Comparison of ENCODE assay signal across 11 mouse cellular contexts in the genomic region with DNA sequence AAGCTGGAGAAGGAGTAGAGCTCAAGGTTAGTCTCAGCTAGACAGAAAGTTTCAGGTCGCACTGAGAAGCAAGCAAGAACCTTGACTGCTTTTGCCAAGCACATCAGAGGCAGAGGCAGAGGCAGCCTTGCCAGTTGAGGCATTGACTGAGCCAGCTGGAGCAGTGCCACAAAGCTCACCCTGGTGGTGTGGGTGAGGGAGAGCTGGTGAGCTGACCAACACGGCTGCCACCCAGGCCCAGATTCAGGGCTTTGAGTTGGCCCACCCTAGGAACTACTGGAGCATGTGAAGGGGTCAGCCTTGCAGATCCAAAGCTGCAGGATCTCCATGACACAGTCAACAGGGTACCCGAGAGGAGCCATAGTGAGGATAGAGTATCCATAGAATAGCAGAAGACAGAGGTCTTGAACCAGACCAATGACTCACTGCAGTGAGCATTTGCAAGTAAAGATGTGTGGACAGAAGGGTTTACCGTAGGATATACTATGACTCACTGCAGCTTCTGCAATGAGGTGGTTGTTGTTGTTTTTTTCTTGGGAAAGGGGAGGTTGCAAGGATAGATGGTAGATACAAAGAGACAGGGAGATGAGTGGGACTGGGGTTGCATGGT. TPM values are rescaled to one million over a fixed set of nuclear protein-coding genes. Genes with fewer than 3 reads are reported as not detected.
DNase-seq lines count a peak whose midpoint lies in the region; ATAC-seq and TF ChIP-seq lines count a peak whose summit lies in the region.
"Had no signal": no experiment of that assay in that cellular context is flagged by ENCODE, and none has a peak within 500 bp of the region (broad histone marks: within the 10 kb centered on the region; RNA-seq: fewer than 3 reads in every experiment).

No protein-coding gene starts in this region.

- no peaks in the 10 kb centered on the region for H3K9me3 ChIP-seq in heart, embryonic 11.5 days (replicated peaks; ENCODE audit: control insufficient read depth, low read length)
- no peaks in the 10 kb centered on the region for H3K9me3 ChIP-seq in stomach, postnatal 0 days (ENCODE audit: control insufficient read depth, low read length)

- no peaks in the 10 kb centered on the region for H3K27me3 ChIP-seq in heart, embryonic 11.5 days (ENCODE audit: control insufficient read depth, insufficient read depth, low read length)
- H3K27me3 ChIP-seq in stomach, postnatal 0 days (ENCODE audit: control insufficient read depth, insufficient read depth, low read length), result no peaks in the 10 kb centered on the region

- 0 out of 2 replicates have a peak, but pooled peaks have one; percentile 22 for ATAC-seq in heart, embryonic 11.5 days (replicated peaks; ENCODE audit: insufficient number of reproducible peaks, low FRiP score, low TSS enrichment)
- peak; percentile 13; the same call in 1 of the 2 replicates for ATAC-seq in stomach, postnatal 0 days (ENCODE audit: low FRiP score, low TSS enrichment)
- ATAC-seq in megakaryocyte progenitor cell, adult 5-6 weeks (replicated peaks; ENCODE audit: poor library complexity), result no peak
- ATAC-seq: CD4-positive, CD25-positive, alpha-beta regulatory T cell, adult 4 months; forebrain, embryonic 14.5 days had no signal

- no peaks in the 10 kb centered on the region for H3K4me1 ChIP-seq in heart, embryonic 11.5 days (ENCODE audit: control insufficient read depth, insufficient read depth, low read length)
- H3K4me1 ChIP-seq in stomach, postnatal 0 days (replicated peaks; ENCODE audit: control insufficient read depth, insufficient read depth), result no peaks in the 10 kb centered on the region

- H3K36me3 ChIP-seq in heart, embryonic 11.5 days (ENCODE audit: control insufficient read depth, insufficient read depth, low read length), result peaks cover 9% of the 10 kb centered on the region; the same call in 1 of the 2 replicates
- peaks cover 16% of the 10 kb centered on the region for H3K36me3 ChIP-seq in stomach, postnatal 0 days (ENCODE audit: control insufficient read depth, insufficient read depth, low read length)

- no peak overlapping the region for H3K4me2 ChIP-seq in heart, embryonic 11.5 days
- no peak overlapping the region for H3K4me2 ChIP-seq in stomach, postnatal 0 days (replicated peaks; ENCODE audit: low read depth)

- intact Hi-C loops in gastrocnemius, postnatal 14 days (cut with DNase I; ENCODE audit: low total_unique reads), result no loop called here
- intact Hi-C loops in gastrocnemius, postnatal 36 days (cut with DNase I), result no loop called here

- H3K4me3 ChIP-seq in heart, embryonic 11.5 days (ENCODE audit: low read depth, low read length), result no peak overlapping the region
- no peak overlapping the region for H3K4me3 ChIP-seq in stomach, postnatal 0 days (ENCODE audit: low read depth, low read length)

- WGBS in heart, embryonic 11.5 days (ENCODE audit: insufficient replicate concordance), result 91% methylated on average over 4 of the region's 4 CpGs
- WGBS in stomach, postnatal 0 days, result 77% methylated on average over 4 of the region's 4 CpGs

- peak; percentile 36 for DNase-seq in gastrocnemius, postnatal 14 days
- DNase-seq in gastrocnemius, postnatal 36 days, result no peak
- DNase-seq in right cerebral cortex, postnatal 10 days (ENCODE audit: low spot score in 2 of 2), result peak; percentile 40 to 62
- DNase-seq in right cerebral cortex, postnatal 25 days, result no peak
- DNase-seq in stomach, postnatal 0 days (ENCODE audit: low spot score), result no peak
- DNase-seq in layer of hippocampus, postnatal 36 days, result no peak
- DNase-seq: layer of hippocampus, adult 9-11 months had no signal

- H3K9ac ChIP-seq in heart, embryonic 11.5 days (ENCODE audit: low read depth, low read length), result no peak overlapping the region
- H3K9ac ChIP-seq in stomach, postnatal 0 days (ENCODE audit: low read length), result no peak overlapping the region

- H3K27ac ChIP-seq in heart, embryonic 11.5 days (ENCODE audit: low read depth, low read length), result no peak overlapping the region
- H3K27ac ChIP-seq in stomach, postnatal 0 days (replicated peaks), result no peak overlapping the region

- no peak for TF ChIP-seq EP300 in stomach, postnatal 0 days (optimal IDR thresholded peaks at IDR 0.05)

- no peak for TF ChIP-seq CTCF in stomach, postnatal 0 days (IDR thresholded peaks at IDR 0.05; ENCODE audit: low read depth)

RNA-seq across cellular contexts. Expression of gene Gm340, which starts 2.8 kb away (rescaled TPM):
- total RNA-seq in gastrocnemius, postnatal 14 days (2021), result 1 to 10 TPM; 6.1 to 7.7 TPM
- total RNA-seq in gastrocnemius, postnatal 36 days (2021), result 1 to 10 TPM; 5.9 to 6.5 TPM
- 3.1 and 3.7 TPM in 2 replicates for polyA plus RNA-seq in heart, embryonic 11.5 days (2014; fragmentation: Nextera tagmentation; extraction: Ambion mirVana)
- polyA plus RNA-seq in stomach, postnatal 0 days (2015; fragmentation: Nextera tagmentation; extraction: Ambion mirVana), result 0.82 and 1.0 TPM in 2 replicates
- 10.0 and 12.1 TPM in 2 replicates for total RNA-seq in megakaryocyte progenitor cell, adult 5-6 weeks (2015)
- total RNA-seq in megakaryocyte progenitor cell, adult 5-6 weeks (2017), result 7.8 and 9.3 TPM in 2 replicates
- 10 to 100 TPM; 12.5 to 13.1 TPM for total RNA-seq in layer of hippocampus, postnatal 36 days (2021)

Comparison
In these comparisons a context has a peak if more than half of its experiments do, and no peak if none do; other contexts are left out.
1. DNase-seq: peak in gastrocnemius, postnatal 14 days (single experiment) and right cerebral cortex, postnatal 10 days (2 of 2); none in gastrocnemius, postnatal 36 days (0 of 2), right cerebral cortex, postnatal 25 days (single experiment), stomach, postnatal 0 days (single experiment) and layer of hippocampus, postnatal 36 days (0 of 2).